ENCODE assay signal across 8 mouse cellular contexts in genomic region chr17:27969365-27969764, GRCm38 (mm10). TPM values are rescaled to one million over a fixed set of nuclear protein-coding genes. Genes with fewer than 3 reads are reported as not detected.
DNase-seq lines count a peak whose midpoint lies in the region; TF ChIP-seq lines count a peak whose summit lies in the region.

No protein-coding gene starts in this region.

- H3K36me3 ChIP-seq in kidney, adult 2 months (ENCODE audit: control insufficient read depth, insufficient read depth, low read length), result no peaks in the 10 kb centered on the region

- peak; percentile 36; the same call in 1 of the 2 replicates for TF ChIP-seq CTCF in kidney, adult 2 months (conservative IDR thresholded peaks at IDR 0.05; ENCODE audit: insufficient read depth, insufficient read length, low read depth, low read length)
- TF ChIP-seq CTCF in brain, embryonic 14.5 days (IDR thresholded peaks at IDR 0.05; ENCODE audit: borderline replicate concordance, extremely low read depth, insufficient read depth, insufficient read length), result peak; percentile 48; the same call in 1 of the 2 replicates

- H3K27me3 ChIP-seq in kidney, adult 2 months (replicated peaks; ENCODE audit: control insufficient read depth, insufficient read depth, low read length), result no peaks in the 10 kb centered on the region

- DNase-seq in kidney, adult 2 months, result peak; percentile 72
- DNase-seq in kidney, adult 11 months, result no peak
- DNase-seq in brain, embryonic 14.5 days (ENCODE audit: low read depth), result no peak
- DNase-seq in heart, postnatal 4 days, result peak; percentile 54
- DNase-seq in lung, postnatal 36 days, result peak; percentile 89
- DNase-seq in ovary, postnatal 10 days (ENCODE audit: low spot score), result no peak
- no peak for DNase-seq in left cerebral cortex, adult 11 months (ENCODE audit: low spot score)
- DNase-seq in urinary bladder, postnatal 36 days (ENCODE audit: low spot score in 2 of 2), result no peak

- peaks cover 39% of the 10 kb centered on the region for H3K4me1 ChIP-seq in kidney, adult 2 months (ENCODE audit: control insufficient read depth, insufficient read depth, low read length)

- 67% methylated on average over 8 of the region's 8 CpGs for WGBS in kidney, adult 2 months

- H3K27ac ChIP-seq in kidney, adult 2 months (ENCODE audit: insufficient read depth, low read depth, low read length), result peak overlapping the region; percentile 83

- TF ChIP-seq POLR2A in kidney, adult 2 months (IDR thresholded peaks at IDR 0.05; ENCODE audit: low read depth, low read length), result no peak
- TF ChIP-seq POLR2A in brain, embryonic 14.5 days (IDR thresholded peaks at IDR 0.05; ENCODE audit: borderline replicate concordance, extremely low read depth, insufficient read depth, insufficient read length, poor library complexity, severe bottlenecking), result no peak

- no peak overlapping the region for H3K4me3 ChIP-seq in kidney, adult 2 months (ENCODE audit: insufficient read depth, low read depth, low read length)

RNA-seq across cellular contexts. Expression of gene Taf11, which starts 59.7 kb away (rescaled TPM):
- polyA plus RNA-seq in kidney, adult 2 months (2012; rRNA removed), result 12.0 and 15.3 TPM in 2 replicates
- 40.5 and 41.3 TPM in 2 replicates for polyA plus RNA-seq in brain, embryonic 14.5 days (2012; rRNA removed)
- 10 to 100 TPM; 28.5 to 29.3 TPM for total RNA-seq in heart, postnatal 4 days (2021)

Comparison
In these comparisons a context has a peak if more than half of its experiments do, and no peak if none do; other contexts are left out.
1. DNase-seq: peak in kidney, adult 2 months (single experiment), heart, postnatal 4 days (single experiment) and lung, postnatal 36 days (single experiment); none in kidney, adult 11 months (single experiment), brain, embryonic 14.5 days (single experiment), ovary, postnatal 10 days (single experiment), left cerebral cortex, adult 11 months (single experiment) and urinary bladder, postnatal 36 days (0 of 2).